Mouse (Mus musculus) heart, adult 8-10 months (tissue): Measurements from ENCODE around the gene Nsun4. TPM values are rescaled to one million over a fixed set of nuclear protein-coding genes. Genes with fewer than 3 reads are reported as not detected.

Source experiments
- DNase-seq: peaks from one replicate; pipeline ENCODE4 v3.0.0; 2022; ENCODE audit warnings: low spot score
- total RNA-seq, 4 experiments: library from RNA; stranded (reverse); gene quantifications; 2 replicates each; pipeline ENCODE4 v1.2.4; 2022

Gene Nsun4
- total RNA-seq, 4 experiments from 2014 or later = 30.3 to 34.5 (median 32.7) TPM

GRCm38 (mm10) chr4:116048130-116048920 is 5.4 kb downstream of the Nsun4 start:
- no peak for DNase-seq

GRCm38 (mm10) chr4:116047681-116048080 is 6.0 kb downstream of the Nsun4 start:
- no peak for DNase-seq

DNA sequence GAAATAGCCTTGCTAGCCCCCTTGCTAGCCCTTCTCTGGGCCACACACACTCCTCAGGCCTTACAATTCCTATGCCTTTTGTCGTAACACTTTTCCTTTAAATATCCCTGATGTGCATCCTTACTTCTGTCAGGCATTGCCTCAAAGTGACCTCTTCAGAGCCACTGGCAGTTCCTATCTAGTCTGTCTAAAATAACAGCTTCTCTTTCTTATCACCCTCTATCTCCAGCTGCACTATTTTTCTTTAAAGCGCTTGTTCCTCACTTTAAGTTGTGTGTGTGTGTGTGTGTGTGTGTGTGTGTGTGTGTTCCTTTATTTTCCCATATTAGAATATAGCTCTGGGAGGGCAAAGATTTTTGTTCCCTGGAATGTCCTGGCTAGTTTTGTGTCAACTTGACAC is 7.1 kb downstream of the Nsun4 start:
- DNase-seq = no peak

DNA sequence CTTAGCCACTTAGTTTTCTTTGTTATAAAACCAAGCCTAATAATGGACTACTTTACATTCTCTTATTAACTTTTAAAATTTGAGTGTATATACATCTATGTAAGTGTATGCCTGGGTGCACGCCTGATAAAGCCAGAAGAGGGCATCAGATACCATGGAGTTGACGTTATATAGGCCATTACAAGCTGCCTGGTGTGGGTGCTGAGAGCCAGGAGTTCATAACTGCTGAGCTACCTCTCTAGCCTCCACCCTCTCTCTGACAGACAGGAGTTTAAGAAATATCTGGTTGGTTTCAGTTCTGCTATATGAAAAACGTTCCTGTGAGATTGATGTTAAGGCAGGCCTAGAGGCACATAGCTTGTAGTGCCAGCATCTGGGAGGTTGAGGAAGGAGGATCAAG is 11.5 kb downstream of the Nsun4 start:
- DNase-seq = no peak

GRCm38 (mm10) chr4:116040466-116040865 is 13.2 kb downstream of the Nsun4 start:
- no peak for DNase-seq

GRCm38 (mm10) chr4:116033374-116033773 is 20.3 kb downstream of the Nsun4 start:
- DNase-seq = no peak

GRCm38 (mm10) chr4:116032906-116033305 is 20.8 kb downstream of the Nsun4 start:
- no peak for DNase-seq

DNA sequence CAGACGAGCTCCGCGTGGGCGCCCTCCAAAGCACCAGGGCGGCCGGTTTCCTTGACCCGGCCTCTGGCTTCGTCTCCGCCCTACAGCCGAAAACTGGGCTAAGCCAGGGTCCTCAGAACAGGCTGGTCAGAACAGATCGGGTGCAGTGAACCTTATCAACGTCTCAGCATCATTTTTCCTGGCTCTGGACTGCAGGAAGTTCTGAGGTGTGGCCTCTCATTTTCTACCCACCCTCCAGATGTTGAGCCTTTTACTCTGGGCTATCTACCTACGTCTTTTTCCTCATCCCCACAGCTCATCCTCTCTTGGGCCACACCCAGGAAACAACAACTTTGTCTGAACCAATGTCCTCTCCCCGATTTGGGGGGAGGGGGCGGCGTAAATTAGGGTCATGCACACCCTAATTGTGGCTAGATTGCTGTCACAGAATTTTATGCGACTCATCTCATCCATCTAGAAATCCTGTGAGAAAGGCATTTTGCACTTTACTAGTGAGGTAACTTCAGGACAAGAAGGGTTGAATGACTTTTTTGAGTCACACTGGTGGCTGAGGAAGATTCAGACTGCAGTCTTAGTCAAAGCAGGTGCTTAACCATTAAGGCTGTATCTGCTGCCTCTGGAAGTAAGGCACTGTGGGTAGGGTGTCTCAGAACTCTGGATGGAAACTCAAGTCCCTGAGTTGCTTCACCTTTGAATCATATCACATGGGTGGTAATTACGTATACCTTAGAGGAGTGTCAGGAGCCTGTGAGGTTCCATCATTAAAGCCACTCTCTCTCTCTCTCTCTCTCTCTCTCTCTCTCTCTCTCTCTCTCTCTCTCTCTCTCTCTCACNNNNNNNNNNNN is 35.6 kb downstream of the Nsun4 start, which contains the start of gene Faah:
Gene Faah, minus strand, starts transcription at position 25 of the 845 bp plus-strand sequence.
- DNase-seq = no peak

DNA sequence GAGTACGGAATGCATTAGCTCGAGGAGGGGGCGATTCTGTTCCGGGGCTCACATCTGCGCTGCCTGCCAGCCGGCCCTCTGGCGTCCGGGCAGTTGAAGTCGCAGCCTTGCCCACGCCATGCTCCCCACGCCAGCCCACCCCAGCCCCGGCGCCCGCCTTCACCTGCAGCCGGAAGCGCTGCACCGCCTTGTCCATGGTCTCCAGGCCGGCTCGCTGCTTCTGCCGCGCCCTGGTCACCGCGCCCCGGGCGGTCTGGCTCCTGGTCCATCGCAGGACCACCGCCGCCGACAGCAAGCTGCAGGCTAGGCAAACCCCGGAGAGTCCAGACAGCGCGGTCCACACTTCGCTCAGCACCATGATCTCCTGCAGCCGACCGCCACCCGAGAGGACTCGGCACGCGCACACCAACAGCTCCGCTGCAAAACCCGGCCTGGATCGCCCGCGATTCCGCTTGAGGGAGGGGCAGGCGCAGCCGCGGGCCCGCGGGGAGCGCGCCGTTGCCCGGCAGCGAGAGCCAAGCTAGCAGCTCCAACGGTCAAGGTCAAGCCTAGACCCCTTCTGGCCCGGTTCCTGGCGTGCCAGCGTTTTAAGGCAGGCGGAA is 36.3 kb downstream of the Nsun4 start:
- peak; percentile 23 for DNase-seq

GRCm38 (mm10) chr4:116016862-116017299 is 36.8 kb downstream of the Nsun4 start:
- DNase-seq = no peak

DNA sequence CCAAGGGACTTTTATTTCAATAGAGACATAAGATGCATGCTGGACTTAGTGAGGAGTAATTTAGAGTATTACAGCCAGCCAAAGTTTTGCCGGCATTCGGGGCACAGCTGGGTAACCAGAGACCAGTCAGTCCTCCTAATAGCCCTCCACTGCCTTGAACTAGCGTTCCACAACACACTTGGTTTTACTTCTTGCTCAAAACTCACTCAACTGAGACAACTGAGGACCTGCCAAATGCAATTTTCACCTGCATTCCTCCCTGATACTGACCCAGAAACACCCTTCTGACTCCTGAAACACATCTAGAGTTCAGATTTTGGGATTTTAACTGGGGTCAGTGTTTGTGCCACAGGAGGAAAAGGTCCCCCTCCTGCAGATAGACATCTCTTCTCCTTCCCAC is 37.3 kb downstream of the Nsun4 start:
- no peak for DNase-seq

GRCm38 (mm10) chr4:116015996-116016395 is 37.7 kb downstream of the Nsun4 start:
- DNase-seq = no peak

- no peak for DNase-seq
Measured at GRCm38 (mm10) chr4:116015502-116015901, 38.2 kb downstream of the Nsun4 start.

DNA sequence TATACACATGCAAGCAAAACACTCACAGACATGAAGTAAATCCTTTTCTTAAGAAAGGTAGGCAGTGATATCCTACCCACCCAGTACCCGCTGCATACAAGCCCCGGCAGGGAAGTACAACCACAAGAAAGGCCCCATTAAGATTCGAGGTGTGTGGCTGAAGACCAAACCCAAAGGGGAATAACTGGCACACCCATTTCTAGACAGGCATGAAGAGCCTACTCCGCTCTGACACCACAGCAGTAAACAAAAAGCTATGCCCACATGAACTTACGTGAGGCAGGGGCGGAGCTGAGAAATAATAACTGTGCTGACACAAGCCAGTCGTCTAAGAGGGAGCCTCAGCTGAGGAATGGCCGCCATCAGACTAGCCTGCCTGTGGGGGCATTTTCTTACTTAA is 43.5 kb downstream of the Nsun4 start:
- DNase-seq = no peak

- no peak for DNase-seq
Measured at GRCm38 (mm10) chr4:116001206-116001605, 52.5 kb downstream of the Nsun4 start.

- DNase-seq = no peak
Measured at GRCm38 (mm10) chr4:116000671-116001070, 53.0 kb downstream of the Nsun4 start.

DNA sequence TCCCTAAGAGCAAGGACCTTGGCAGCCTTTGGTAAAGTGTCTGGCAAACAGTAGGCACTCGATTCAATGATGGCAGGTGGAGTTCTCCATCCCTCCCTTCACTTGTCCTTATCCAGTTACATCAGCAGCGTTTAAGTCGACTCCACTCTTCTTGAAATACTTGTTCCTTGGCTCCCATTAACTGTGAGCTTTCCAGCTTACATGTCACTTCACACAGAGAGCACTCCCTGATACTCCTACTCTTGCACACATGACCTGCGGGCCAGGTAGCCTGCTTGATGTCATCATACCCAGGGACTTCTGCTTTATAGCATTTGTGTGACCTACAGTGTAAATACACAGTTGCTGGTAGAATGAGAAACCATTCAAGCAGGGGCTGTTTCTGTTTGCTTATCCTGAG is 56.9 kb downstream of the Nsun4 start:
- DNase-seq = no peak

DNA sequence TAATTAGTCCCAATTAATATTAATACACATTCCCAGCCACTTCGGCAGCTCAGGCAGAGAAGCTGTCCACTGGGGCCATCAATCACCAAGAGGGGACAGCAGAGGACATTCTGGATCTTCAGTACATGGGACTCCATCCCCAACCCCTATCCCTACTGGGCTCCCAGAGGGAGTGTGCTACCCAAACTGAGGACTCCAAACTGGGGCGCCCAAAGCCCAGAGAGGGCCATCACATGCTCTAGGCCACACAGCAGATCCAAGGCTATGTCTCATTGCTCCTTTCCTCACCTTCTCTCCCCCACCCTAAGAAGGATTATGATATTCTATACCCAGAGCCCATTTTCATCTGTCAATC is 58.3 kb downstream of the Nsun4 start:
- no peak for DNase-seq

DNA sequence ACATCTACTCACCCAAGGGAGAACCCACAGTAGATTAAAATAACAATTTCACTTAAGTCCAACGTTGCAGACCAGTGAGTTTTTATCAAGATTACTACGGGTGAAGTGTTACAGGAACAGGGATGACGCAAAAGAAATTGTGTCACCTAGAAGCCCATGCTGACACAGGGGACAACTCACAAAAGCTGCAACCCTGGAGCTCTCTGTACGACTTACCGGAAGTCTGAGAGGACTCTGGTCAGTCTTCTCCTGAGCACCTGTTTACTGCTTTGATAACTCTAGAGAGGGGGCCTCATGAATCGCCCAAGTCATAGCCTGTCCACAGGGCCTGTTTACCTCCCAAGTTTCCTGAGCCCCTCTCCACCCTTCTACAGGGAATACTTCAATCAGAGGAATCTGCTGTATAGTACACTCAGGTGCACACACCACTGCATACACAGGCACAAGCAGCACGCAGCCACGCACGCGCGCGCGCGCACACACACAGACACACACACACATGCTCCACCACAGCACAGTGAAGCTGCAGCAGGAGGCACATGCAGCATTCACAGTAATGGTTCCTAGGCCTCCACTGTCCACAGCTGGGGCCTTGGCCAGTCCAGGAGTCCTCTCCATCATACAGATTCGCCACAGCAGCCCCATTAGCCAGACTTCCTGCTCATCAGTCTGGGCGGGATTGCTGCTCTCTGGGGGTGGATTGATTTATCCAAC is 58.9 kb downstream of the Nsun4 start:
- DNase-seq = no peak

GRCm38 (mm10) chr4:115989382-115989781 is 64.3 kb downstream of the Nsun4 start:
- no peak for DNase-seq

GRCm38 (mm10) chr4:115987858-115988530 is 65.7 kb downstream of the Nsun4 start:
- no peak for DNase-seq
